Mouse (Mus musculus) bone marrow, adult 2 months (tissue): Measurements from ENCODE around the gene Camkk2. TPM values are rescaled to one million over a fixed set of nuclear protein-coding genes. Genes with fewer than 3 reads are reported as not detected.

Experiments used
- H3K27ac ChIP-seq: fragments of 200-500 bp; 2 replicates; pipeline ENCODE4 v1.5.1; 2012; ENCODE audit warnings: low read depth, mild to moderate bottlenecking, control low read depth, inconsistent platforms, low read length; ENCODE audit not compliant: control insufficient read depth, poor library complexity, insufficient read depth
- H3K4me1 ChIP-seq: fragments of 200-500 bp; 2 replicates; pipeline ENCODE4 v1.6.1; 2011; ENCODE audit warnings: low read length; ENCODE audit not compliant: control insufficient read depth, insufficient read depth
- H3K4me3 ChIP-seq: fragments of 200-500 bp; replicated peaks from 2 replicates; pipeline ENCODE3; 2011; ENCODE audit warnings: mild to moderate bottlenecking, low read depth, low read length, control low read depth; ENCODE audit not compliant: control insufficient read depth
- CTCF ChIP-seq: fragments of 200-500 bp; IDR thresholded peaks from 2 replicates; pipeline ENCODE4 v1.5.1; 2011; ENCODE audit warnings: low read length, control low read depth; ENCODE audit not compliant: control insufficient read depth, insufficient read depth
- POLR2A ChIP-seq: fragments of 200-500 bp; IDR thresholded peaks from 2 replicates; pipeline ENCODE4 v1.6.1; 2011; ENCODE audit warnings: low read depth, mild to moderate bottlenecking, control low read depth, low read length, borderline replicate concordance; ENCODE audit not compliant: control insufficient read depth
- WGBS: fragments of 180-500 bp; shearing (Covaris S2); methylation state at CpG from one replicate; pipeline ENCODE4 v1.1.7; 2018; 5-methylcytosine and 5-hydroxymethylcytosine counted together
- polyA plus RNA-seq: library from polyadenylated mRNA; stranded (reverse); fragments of >200 nt; gene quantifications from 2 replicates; pipeline ENCODE4 v1.2.4, GENCODE M21; 2011; ENCODE audit warnings: low replicate concordance; ENCODE audit not compliant: missing spikeins, insufficient read depth, insufficient read length

Gene Camkk2
- polyA plus RNA-seq, 1 experiment, result 31.8 TPM

- Histone ChIP-seq H3K4me1 (no peaks in the 10 kb centered on the region), H3K27ac (no peak overlapping the region), H3K4me3 (no peak overlapping the region)
- WGBS, result 24% methylated on average over 7 of the region's 7 CpGs
- TF ChIP-seq POLR2A (no peak), CTCF (peak; percentile 18; the same call in 1 of the 2 replicates)
These were observed 53.1 kb downstream of the Camkk2 start for GRCm38 (mm10) chr5:122726068-122726467.

DNA sequence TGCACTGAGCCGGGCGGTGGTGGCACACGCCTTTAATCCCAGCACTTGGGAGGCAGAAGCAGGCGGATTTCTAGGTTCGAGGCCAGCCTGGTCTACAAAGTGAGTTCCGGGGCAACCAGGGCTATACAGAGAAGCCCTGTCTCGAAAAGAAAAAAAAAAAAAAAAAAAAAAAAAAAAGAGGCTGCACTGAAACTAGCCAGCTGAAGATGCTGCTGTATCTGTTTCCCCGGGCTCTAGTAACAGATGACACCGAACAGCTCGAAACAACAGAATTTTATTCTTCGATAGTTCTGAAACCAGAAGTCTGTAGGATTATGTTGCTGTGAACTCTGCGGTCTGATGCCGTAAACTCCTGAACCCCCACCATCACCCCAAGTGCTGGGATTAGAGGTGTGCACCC lies 53.8 kb downstream of the Camkk2 start:
- H3K4me1 ChIP-seq, result no peaks in the 10 kb centered on the region
- no peak overlapping the region for H3K27ac ChIP-seq
- no peak overlapping the region for H3K4me3 ChIP-seq
- 86% methylated on average over 12 of the region's 13 CpGs for WGBS
- TF ChIP-seq POLR2A, result no peak
- no peak for TF ChIP-seq CTCF

GRCm38 (mm10) chr5:122719168-122719567 lies 60.0 kb downstream of the Camkk2 start:
- Histone ChIP-seq H3K4me3 (no peak overlapping the region), H3K4me1 (peaks cover 3% of the 10 kb centered on the region), H3K27ac (no peak overlapping the region)
- 66% methylated on average over 8 of the region's 8 CpGs for WGBS
- TF ChIP-seq CTCF (no peak), POLR2A (no peak)

GRCm38 (mm10) chr5:122718400-122718799 lies 60.8 kb downstream of the Camkk2 start:
- WGBS, result 65% methylated on average over 7 of the region's 7 CpGs
- no peak for TF ChIP-seq POLR2A
- TF ChIP-seq CTCF, result no peak
- H3K4me3 ChIP-seq, result no peak overlapping the region
- H3K27ac ChIP-seq, result no peak overlapping the region
- H3K4me1 ChIP-seq, result peaks cover 3% of the 10 kb centered on the region

GRCm38 (mm10) chr5:122716793-122717192 lies 62.4 kb downstream of the Camkk2 start:
- TF ChIP-seq POLR2A, result no peak
- no peak for TF ChIP-seq CTCF
- WGBS, result 90% methylated on average over 2 of the region's 2 CpGs
- peaks cover 3% of the 10 kb centered on the region for H3K4me1 ChIP-seq
- no peak overlapping the region for H3K27ac ChIP-seq
- no peak overlapping the region for H3K4me3 ChIP-seq

- Histone ChIP-seq H3K4me3 (no peak overlapping the region), H3K27ac (no peak overlapping the region), H3K4me1 (peaks cover 3% of the 10 kb centered on the region)
- WGBS, result 65% methylated on average over 1 of the region's 1 CpGs
- TF ChIP-seq POLR2A, result no peak
These were observed 63.5 kb downstream of the Camkk2 start for GRCm38 (mm10) chr5:122715723-122716122.

DNA sequence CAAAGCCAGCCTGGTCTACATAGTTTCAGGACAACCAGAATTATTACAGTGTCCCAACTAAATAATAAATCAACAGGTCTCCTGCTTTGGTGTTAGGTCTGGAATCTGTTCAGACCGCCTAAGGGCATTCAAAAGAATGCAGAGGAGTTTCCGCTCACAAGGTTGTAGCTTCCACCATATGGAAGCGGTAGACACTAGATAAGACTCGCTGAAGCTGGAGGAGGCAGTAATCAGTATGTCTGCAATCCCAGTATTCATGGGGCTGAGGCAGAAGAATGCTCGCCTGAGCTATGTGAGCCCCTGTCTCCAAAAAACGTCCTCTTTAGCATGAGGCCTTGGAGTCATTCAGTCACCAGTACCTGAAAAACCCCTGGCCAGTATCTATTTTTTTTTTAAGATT lies 70.4 kb downstream of the Camkk2 start:
- 61% methylated on average over 6 of the region's 6 CpGs for WGBS
- no peaks in the 10 kb centered on the region for H3K4me1 ChIP-seq
- TF ChIP-seq POLR2A, result no peak
- no peak for TF ChIP-seq CTCF
- no peak overlapping the region for H3K4me3 ChIP-seq
- H3K27ac ChIP-seq, result no peak overlapping the region

GRCm38 (mm10) chr5:122707276-122708181 lies 71.7 kb downstream of the Camkk2 start, which contains the start of gene P2rx4:
Gene P2rx4, plus strand, starts transcription at chr5:122707544.
- WGBS, result under 1% methylated on average over 63 of the region's 66 CpGs
- no peaks in the 10 kb centered on the region for H3K4me1 ChIP-seq
- H3K4me3 ChIP-seq, result peak within 1 kb of the TSS; percentile 74
- peak; percentile 71; the same call in 1 of the 2 replicates for TF ChIP-seq POLR2A
- TF ChIP-seq CTCF, result no peak
- H3K27ac ChIP-seq, result peak within 1 kb of the TSS; percentile 83
